Mouse (Mus musculus) CD4-positive, CD25-positive, alpha-beta regulatory T cell, adult 2 months (primary cell): Measurements from ENCODE around the gene Stxbp6.
"Not testable (repeated sequence)": the region's sequence is repeated elsewhere in the genome, so short reads cannot be mapped to it uniquely, and the experiment has no call there.

Source experiments
- DNase-seq: peaks from one replicate; pipeline ENCODE4 v3.0.0-alpha.2; 2012; ENCODE audit warnings: low read depth, low spot score

Gene Stxbp6

DNA sequence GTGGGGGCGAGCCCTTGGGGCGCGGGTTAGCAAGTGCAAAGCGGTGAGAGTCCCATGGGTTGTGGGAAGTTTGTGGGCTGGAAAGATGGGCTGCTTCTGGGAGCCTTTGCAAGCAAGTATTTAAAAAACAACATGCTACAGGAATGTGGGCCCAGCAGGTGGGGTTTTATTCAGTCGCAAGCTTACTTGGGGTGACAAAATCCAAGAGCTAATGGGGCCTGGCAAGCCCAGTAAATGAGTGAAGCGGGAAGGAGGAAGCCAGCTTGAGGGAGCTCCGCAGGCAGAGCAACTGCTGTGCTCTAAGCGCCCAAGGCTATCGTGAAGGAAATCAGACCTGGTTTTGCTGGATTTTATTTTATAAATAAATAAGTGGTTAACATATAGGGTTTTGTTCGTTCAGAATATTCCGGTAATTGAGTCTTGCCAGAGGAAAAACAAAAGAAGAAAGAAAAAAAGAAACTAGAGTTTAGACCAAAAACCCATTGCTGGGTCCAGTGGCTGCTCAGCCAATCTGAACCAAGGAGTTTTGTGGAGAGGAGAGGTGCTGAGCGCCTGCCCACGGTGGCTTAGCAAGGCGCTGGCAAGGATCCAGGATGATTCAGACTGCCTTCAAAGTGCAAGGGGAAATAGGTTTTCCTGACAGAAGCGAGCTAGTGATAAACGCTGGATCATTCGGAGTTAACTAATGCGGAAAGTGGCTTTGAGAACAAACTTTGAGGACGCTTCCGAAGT is at the start of gene Stxbp6:
Stxbp6 (minus strand) TSS at position 99 of the 732 bp plus-strand sequence.
- DNase-seq = no peak

DNA sequence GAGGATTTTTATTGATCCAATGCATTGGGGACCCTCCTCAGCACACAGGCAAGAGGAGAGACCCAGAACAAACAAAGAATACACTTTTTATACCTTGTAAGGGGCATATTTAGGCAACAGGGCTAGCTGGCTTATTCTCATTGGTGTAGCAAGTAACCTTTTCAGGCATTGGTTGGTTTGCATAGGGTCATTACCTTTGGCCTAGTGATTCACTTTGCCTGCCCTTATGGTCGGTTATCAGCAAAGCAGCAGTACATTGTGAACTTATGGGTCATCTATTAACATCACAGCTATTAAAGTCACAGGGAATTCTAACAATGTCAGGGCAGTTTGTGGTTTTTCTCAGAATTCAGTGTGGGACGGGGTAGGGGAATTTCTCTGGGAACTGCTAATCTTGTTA is 28.4 kb upstream of the Stxbp6 start:
- not testable (repeated sequence) for DNase-seq

DNA sequence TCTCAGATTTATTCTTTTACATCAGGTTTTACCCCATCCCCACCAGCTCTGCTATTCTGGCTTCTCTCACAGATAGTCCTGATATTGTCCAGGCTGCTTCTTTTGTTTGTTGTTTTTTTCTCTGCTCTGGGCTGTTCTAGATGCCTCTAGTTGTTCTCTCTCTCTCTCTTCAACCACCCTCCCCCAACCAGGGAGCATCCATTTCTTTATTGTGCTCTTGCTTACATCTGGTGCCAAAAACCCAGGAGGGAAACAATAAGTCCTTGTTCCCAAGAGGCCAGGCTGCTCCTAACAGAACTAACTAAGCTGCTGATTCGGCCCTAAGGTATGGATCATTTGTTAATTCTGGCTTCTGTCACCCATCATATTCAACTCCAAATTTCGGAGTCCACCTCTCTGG is 19.2 kb upstream of the Stxbp6 start:
- no peak for DNase-seq

DNA sequence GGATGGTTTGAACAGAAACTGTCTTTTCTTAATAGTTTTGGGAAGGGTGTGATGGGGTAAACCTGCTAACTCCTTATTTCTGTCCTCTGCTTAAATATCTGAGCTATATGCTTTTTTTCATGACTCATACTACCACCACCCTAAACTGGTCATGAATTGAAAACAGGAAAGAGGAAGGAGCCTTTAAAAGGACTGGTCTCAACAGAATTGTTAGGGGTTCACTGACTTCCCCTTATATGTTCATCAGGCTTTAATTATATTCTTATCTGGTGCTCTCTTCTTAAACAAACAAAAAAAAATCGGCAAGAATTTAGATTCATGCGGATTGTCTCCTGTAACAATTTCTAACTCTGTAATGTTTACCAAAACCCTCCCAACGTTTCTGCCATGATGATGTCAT is 17.9 kb upstream of the Stxbp6 start:
- no peak for DNase-seq

DNA sequence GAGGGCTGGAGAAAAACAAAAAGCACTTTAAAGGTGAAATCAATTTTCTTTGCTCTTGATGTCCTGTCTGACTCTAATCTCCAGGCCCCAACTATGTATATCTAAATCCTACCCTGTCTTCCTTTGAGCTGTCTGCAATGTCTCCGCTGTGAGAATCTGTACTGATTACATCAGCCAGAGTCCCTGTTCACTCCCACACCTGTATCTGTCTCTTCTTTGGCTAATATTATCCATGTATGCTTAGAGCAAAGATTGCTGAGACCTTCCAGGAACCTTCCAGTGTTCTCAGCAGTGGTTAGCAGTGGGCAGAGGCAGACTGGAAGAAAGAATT is 8.6 kb upstream of the Stxbp6 start:
- DNase-seq = no peak

DNA sequence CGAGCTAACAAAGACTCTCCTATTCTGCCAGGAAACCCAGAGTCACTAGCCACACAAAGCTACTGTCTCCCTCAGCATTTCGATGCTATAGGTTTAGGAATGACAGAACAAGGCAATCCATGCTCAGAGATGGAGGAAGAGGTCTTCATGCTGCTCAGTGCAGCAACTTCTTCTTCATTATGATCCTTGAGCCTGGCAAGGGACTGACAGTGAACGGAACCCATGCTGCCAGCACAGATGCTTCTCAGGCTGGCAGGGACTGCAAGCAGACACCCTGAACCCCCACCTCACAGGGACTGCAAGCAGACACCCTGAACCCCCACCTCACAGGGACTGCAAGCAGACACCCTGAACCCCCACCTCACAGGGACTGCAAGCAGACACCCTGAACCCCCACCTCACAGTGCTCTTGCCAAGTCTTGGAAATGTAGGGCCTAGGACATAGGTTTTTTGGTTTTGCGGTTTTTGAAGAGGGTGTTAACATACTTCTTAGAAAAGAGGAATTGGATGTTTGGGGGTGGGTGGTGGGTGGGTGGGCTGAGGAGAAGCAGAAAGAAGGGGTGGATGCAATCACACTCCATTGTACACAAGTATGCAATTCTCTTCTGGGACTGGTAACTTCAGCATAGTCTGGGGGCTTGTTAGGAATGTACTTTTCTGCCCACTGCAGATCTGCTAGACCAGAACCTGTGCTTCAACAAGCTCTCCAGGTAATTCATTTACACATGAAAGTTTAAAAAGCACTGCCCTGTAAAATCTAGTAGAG is 8.1 kb upstream of the Stxbp6 start:
- no peak for DNase-seq

DNA sequence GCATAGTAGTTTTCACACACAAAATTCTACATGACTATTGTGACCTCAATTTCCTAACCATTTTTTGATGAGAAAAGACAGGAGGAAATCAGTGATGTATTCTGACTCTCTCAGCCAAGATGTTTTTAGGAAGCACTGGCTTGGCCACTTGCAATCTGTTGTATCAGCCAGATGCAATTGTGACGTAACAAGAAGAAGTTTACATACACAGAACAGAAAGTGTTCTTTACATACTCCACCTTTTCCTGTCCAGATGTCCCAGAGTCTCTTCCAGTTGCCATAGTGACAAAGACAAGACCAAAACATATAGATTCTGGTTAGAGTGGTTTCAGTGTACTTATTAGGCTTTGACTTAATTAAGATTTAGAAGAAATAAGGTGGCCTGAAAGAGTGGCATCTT is 7.1 kb upstream of the Stxbp6 start:
- DNase-seq = no peak

DNA sequence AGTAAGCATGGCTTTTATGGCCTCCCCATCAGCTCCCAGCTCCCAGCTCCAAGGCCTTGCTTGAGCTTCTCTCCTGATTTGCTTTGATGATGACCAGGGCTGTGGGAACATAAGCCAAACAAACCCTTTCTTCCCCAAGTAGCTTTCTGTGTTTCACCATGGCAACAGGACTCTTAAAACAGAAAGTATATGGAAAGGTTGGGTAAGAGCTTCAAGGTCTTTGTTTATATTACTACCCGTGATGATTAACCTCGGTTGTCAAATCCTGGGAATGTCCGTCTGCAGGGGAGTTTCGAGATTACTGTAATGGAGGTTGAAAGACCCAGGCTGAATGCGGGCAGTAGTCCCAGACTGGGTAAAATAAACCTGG is 6.2 kb upstream of the Stxbp6 start:
- DNase-seq = no peak

DNA sequence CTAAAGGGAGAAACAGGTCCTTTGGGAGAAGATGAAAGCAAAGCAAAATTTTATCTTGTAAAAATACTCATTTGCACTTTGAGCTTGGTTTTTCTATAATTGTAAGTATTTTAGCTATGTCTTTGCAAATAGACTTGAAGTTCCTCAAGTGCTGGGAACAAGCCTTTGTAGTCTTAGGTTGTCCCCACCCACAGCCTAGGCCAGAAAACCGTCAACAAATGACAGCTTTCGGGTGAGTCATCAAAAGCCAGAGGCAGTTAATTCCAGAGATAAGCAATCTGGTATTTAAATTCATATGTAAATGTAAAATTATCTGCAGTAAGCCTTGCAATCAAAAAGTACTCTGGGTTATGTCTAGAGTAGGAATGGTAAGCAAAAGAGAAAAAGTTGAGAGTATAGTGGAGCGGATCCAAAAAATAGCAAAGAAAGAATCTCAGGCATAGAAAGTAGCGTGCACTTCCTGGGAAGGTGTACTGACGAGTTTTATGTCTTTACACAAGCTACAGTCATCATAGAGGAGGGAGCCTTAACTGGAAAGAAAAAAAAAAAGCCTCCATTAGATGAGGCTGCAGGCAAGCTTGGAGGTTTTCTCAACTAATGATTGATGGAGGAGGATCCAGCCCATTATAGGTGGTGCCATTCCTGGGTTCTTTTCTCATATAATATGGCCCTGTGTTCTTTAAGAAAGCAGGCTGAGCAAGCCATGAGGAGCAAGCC is 5.7 kb upstream of the Stxbp6 start:
- DNase-seq = no peak

DNA sequence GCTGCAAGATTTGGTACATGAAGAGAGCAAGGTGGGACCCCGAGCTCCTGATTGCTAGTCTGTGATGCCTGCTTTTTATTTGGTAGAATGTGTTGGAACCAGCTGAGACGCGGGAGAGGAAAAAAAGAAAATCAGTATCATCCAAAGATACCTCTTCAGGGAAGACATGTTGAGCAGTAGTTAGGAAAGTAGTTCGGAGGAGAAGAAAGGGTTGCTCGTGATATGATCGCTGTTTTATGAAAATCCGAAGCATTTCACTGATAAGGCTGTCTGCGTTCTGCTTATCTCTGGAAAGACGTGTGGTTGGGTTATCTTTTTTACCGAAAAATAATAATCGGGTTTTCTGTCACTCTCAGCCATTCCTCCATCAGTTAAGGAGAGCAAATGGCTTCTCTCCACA is 1.1 kb upstream of the Stxbp6 start:
- DNase-seq = no peak

DNA sequence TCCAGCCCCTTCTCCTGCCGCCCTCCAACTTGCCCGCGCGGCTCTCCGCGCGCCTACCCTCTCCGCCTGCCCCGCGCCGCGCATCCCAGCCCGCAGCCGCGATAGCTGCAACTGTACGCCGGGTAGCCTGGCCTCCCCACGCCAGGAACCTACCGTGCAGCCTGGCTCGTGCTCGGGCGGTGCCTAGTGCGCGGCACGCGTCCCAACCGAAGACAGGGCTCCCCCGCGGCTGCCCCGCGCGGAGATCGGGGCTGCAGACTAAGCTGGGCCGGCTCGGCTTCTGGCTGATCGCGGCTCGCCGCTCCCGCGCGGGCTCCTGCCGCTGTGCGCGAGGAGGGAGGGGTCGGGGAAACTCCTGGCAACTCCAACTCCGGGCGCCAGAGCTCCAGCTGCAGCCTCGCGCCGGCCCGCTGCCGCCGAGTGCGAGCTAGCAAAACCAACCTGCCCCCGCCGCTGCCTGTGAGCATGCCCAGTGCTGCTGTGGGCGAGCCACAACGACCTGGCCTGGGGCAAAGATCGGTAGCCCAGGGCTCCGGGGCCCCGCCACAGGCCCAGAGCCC is 387 bp downstream of the Stxbp6 start:
- no peak for DNase-seq

DNA sequence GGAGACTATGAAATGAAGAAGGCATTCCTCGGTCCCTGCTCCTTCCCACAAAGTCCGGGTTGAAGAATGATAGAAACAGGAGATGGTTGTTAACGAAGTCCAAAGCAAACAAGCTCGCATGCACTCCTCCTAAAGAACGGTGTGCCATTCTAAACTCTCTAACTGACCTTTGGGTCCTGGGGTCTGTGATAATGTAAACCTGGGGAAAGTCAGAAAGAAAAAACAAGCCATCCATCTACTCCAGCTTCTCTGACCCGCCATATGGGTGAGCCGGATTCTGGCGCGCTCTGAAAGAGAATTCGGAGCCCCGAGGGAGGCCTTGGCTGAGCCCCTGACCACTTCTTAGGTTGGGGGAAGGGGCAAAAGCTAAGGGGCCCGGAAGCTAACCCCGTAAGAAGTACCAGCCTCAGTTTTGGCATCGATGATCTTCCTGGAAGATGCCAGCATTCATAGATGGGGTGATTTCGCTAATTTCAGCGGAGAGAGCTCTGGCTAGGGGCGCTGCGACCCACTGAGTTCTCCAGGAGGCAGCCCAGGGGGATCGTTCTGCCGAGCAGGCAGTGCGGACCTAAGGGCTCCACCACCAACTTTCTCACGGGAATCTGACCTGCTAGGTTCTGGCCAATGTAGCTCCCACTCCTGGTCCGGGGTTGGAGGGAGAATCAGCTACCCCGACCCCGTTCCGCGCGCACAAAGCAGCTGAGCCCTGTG is 1.0 kb downstream of the Stxbp6 start:
- DNase-seq = no peak

DNA sequence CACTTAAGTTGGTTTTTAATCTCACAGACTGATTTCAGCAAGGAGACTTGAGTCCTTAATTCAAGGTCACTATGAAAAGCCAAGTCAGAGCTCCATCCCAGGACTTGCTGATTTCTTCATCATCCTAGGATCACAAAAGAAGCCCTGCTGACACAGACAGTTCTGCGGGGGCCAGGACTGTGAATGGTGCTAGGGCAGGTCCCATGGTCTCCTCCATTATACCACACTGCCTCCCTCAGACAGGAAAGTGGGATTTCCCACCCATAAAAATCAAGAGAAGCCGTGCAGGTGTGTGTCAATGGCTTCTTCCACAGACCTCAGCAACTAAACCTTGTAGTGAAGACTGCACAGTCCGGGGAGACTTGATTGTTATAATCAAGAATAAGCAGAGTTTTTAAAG is 2.3 kb downstream of the Stxbp6 start:
- no peak for DNase-seq

DNA sequence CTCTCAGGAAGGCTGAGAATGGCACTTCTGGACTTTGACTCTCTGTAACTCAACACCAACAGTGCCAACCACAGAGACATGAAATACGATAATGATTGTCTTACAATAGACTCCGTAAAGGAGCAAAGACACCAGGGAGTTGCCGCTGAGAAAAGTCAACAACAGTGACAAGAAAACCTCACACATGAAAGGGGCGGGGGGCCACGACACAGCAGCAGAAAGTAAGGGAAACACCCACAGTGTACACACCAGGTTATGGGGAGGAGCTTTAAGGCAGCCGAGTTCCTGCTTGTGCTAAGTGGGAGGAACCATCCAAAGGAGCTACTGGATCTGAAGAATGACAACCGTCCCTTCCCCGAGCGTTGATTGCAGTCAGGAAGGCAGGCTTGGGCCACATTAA is 4.3 kb downstream of the Stxbp6 start:
- DNase-seq = no peak

DNA sequence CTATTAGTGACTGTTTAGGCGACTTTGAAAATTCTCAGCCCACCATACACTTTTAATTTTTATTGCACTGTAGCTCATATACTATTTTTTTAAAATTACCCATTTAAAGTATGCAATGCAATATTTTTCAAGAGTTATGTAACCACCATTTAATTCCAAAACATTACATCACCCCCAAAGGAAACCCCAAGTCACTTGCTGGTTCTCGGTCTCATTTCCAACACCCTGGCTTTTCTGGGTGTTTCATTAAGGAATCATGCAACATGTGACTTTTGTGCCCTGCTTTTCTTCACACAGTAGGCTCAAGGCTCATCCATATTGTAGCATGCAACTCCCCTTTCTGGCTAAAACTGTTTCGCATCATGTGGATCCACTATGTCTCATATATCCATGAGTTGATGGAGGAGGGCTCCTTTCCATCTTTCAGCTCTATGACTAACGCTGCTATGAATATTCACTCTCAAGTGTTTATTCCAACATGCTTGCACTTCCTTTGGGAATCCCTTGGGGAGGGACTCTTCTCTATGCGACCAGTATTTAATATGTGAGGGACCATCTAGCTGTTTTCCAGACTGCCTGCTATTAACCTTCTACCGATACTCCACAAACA is 6.3 kb downstream of the Stxbp6 start:
- DNase-seq = no peak

DNA sequence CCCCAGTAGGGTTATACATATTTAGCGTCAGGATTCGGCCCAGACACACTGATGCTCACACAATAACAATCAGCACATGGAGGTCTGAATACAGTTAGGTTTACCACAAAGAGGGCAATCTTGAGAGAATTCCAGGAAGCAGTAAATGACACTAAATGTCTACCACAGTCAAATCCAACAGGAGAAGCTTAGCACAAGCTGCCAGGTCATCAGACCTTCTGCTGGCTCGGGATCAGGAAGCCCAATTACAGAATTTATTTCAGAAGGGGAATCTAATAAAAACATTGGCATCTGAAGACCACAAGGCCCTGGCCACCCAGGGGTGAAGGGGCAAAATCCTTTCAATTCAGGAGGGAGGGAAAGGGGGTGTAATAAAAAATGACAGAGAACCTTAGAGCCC is 6.8 kb downstream of the Stxbp6 start:
- no peak for DNase-seq

DNA sequence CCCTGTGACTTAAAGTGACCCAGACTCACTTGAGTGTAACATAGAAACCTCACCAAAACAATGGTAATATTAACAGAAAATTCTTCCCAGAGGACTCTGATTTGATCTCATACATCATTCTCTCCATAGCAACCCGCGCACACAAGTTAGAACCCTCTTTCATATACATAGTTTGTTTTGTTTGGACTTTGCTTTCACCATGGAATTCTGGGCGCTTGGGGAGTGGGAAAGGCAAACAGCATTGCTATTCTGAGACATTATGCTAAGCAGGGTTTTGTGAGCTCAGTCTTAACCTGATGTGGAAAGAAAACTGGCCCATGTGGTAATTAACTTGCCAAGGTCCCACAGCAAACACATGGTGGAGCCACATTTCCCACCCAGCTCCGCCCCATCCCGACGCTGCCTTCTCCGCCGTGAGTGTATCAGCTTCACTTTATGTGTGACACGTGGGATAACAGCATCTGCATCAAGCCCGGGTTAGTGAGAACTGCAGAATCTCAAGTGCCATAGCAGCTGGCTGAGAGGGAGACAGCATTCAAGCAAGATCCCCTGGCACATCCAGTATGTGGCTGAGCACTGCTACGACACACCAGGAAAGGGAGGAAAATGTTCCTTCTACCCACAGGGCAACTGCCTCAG is 7.3 kb downstream of the Stxbp6 start:
- DNase-seq = no peak

DNA sequence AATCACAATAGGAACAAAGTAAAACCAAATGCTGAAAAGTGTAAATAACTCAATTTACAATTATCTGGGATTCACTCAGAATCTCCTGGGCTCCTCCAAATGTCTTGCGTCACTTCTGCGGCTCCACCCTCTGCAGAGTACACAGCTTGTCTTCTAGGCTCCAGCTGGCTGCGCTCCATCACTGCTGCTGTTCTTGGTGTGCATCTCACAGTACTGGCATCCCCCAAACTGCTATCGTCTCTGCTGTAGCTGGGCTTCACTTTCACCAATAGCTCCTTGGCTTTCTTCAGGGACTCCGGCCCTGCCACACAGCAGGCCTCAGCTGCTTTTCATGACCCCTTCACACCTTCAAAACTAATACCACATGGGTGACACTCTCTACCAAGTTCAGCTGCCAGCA is 10.9 kb downstream of the Stxbp6 start:
- DNase-seq = no peak

DNA sequence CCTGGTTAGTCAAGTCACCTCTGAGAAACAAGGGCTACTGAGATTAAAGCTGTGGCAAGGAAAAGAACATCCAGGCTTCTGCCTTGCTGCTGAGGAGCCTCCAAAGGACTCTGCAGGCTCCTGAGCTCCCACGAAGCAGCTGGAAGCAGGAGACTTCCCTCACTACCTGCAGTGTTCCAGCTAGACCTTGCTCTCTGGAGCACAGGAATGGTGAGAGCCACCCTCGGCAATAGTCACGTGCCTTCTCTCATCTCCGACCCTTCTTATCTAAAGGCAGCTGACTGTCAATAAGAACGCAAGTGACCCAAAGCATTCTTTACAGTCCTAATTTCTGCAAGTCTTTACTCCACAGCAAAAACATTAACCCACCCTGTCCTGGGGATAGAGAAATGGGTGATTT is 13.2 kb downstream of the Stxbp6 start:
- DNase-seq = no peak

DNA sequence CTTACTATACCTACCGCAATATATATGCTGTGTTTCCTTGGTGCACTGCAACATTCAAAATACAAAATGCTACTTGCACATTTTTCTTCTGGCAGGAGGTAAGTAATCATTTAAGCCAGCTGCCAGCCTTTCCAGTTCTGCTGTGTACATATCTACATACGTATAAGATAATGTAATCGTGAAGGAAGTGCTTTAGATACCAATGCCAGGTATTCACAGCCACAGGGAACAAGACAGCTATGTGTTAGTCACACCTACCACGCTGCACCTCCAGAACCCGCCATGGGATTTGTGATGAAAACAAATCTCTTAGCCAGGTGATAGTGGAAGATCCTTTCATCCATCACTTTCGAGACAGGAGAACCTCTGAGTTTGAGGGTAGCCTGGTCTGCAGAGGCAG is 13.7 kb downstream of the Stxbp6 start:
- DNase-seq = no peak

DNA sequence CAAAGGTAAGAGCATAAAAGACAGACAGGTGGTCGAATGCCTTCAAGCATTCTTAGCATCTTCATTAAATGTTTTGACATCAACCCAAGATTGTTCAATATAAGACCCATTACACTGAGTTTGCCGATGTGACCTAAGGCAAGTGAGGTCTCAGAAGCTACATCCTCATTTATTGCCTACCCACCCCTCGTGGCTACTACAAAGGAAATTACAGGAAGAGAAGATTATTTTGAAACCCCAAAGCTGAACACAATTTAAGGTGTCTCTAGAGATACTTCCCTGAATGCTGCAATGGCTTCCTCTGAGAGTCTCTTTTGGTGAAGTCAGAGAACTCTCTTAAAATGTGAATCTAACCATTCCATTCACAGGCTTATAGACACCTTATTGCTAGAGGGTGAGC is 16.5 kb downstream of the Stxbp6 start:
- no peak for DNase-seq
